Mouse (Mus musculus): ENCODE measurements around the gene Ankrd7. TPM values are rescaled to one million over a fixed set of nuclear protein-coding genes. Genes with fewer than 3 reads are reported as not detected.

Ankrd7 gene
- polyA plus RNA-seq, 1 experiment from 2014 or later = not detected

DNA sequence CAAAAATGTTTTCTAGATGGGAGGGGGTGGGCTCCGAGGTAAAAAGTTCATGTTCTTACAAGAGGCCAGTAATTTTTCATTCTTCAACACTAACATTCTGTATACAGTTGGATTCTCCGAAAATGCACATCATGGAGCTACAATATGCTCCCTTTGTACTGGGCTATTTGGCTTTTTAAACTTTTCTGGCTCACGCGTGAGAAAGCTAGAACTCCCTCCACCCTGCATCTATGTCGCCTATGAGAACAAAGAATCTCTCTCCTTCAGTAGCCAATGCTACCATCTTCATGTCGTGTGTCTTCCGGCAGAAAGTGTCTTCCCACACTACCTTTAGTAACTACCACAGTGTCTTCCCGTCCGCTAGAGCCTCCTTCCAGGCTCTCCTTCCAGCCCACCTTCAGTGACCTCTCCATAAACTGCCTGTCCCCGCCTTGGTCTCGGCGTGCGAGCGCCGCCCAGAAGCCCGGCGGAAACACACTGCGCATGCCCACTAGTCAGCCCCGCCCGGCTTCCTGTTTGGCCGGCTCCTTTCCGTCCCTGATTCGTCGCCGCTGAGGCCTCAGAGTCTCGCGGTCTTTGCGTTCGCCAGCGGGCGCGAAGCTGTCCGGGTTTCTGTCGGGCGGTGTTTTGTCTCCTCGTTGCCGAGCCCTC lies 17.9 kb upstream of the Ankrd7 start, which contains the start of gene Lsm8:
Lsm8 (plus strand) TSS at position 529 of the 651 bp plus-strand sequence.
- no peak for TF ChIP-seq CTCF (IDR thresholded peaks at IDR 0.05; ENCODE audit: low read depth)
- H3K9me3 ChIP-seq (replicated peaks; ENCODE audit: low read length) = no peaks in the 10 kb centered on the region
- 0 out of 2 replicates have a peak, but pooled peaks cover 3% of the 10 kb centered on the region for H3K4me1 ChIP-seq (replicated peaks; ENCODE audit: insufficient read depth, low read length)

DNA sequence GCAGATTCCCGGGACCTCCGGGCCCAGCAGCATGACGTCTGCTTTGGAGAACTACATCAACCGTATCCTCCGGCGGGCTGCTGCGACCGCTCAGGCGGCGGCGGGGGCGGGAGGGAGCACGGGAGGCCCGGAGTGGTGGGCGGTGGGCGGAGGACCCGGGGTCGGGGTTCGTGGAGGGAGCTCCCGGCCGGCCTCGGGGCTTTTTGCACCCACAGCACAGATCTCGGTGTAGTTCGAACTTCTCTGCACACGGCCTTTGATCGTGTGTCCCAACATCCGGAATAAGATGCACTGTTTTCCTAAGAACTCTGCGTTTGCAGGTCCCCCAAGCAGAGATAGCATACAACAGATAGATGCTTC lies 17.4 kb upstream of the Ankrd7 start:
- no peak for ATAC-seq (replicated peaks; ENCODE audit: low FRiP score, low read depth)
- H3K36me3 ChIP-seq (ENCODE audit: insufficient read depth, low read length) = peaks cover 3% of the 10 kb centered on the region; the same call in 1 of the 2 replicates
- peak overlapping the region; percentile 78 for H3K4me3 ChIP-seq (replicated peaks; ENCODE audit: low read depth, low read length)
- H3K4me1 ChIP-seq (replicated peaks; ENCODE audit: insufficient read depth, low read length) = 0 out of 2 replicates have a peak, but pooled peaks cover 3% of the 10 kb centered on the region
- no peak for TF ChIP-seq CTCF (IDR thresholded peaks at IDR 0.05; ENCODE audit: low read depth)
- DNase-seq (ENCODE audit: low spot score) = no peak
- H3K9me3 ChIP-seq (replicated peaks; ENCODE audit: low read length) = no peaks in the 10 kb centered on the region
- peak overlapping the region; percentile 93 for H3K27ac ChIP-seq
- no peaks in the 10 kb centered on the region for H3K27me3 ChIP-seq (ENCODE audit: insufficient read depth, low read length)
- under 1% methylated on average over 28 of the region's 28 CpGs for WGBS
- H3K4me2 ChIP-seq (ENCODE audit: low read length) = peak overlapping the region; percentile 66
- peak overlapping the region; percentile 94 for H3K9ac ChIP-seq (ENCODE audit: low read depth, low read length)

More for the DNA sequence above, 17.9 kb upstream of the Ankrd7 start, which contains the start of gene Lsm8:
- DNase-seq (ENCODE audit: low spot score) (peak; percentile 99), ATAC-seq (replicated peaks; ENCODE audit: low FRiP score, low read depth) (peak; percentile 100)
- peak within 1 kb of the TSS; percentile 78 for H3K4me3 ChIP-seq (replicated peaks; ENCODE audit: low read depth, low read length)
- peak within 1 kb of the TSS; percentile 66 for H3K4me2 ChIP-seq (ENCODE audit: low read length)
- H3K27ac ChIP-seq = peak within 1 kb of the TSS; percentile 93
- WGBS = 1% methylated on average over 37 of the region's 37 CpGs
- H3K27me3 ChIP-seq (ENCODE audit: insufficient read depth, low read length) = no peaks in the 10 kb centered on the region
- peak within 1 kb of the TSS; percentile 94 for H3K9ac ChIP-seq (ENCODE audit: low read depth, low read length)
- H3K36me3 ChIP-seq (ENCODE audit: insufficient read depth, low read length) = no peaks in the 10 kb centered on the region

DNA sequence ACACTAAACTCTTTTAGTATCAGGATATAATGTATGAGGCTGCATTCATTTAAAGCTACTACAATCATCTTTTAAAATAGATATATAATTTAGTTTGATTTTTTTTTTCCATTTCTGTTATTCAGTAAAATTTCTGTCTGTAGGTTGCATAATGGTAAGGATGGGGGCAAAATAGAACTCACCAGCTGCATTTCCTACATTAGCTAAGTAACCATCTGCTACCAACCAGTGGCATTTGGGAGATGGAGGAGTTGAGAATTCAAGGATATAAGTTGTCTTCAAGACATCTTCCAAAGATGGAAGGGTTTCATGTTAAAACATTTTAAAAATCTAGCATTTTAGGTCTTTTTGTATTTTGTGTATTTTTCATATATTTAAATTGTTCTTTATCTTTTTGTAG lies 10.8 kb upstream of the Ankrd7 start:
- Histone ChIP-seq H3K4me3 (replicated peaks; ENCODE audit: low read depth, low read length) (no peak overlapping the region), H3K9ac (ENCODE audit: low read depth, low read length) (no peak overlapping the region), H3K4me1 (replicated peaks; ENCODE audit: insufficient read depth, low read length) (no peaks in the 10 kb centered on the region), H3K4me2 (ENCODE audit: low read length) (no peak overlapping the region), H3K27ac (no peak overlapping the region), H3K27me3 (ENCODE audit: insufficient read depth, low read length) (no peaks in the 10 kb centered on the region), H3K9me3 (replicated peaks; ENCODE audit: low read length) (no peaks in the 10 kb centered on the region), H3K36me3 (ENCODE audit: insufficient read depth, low read length) (peaks cover 14% of the 10 kb centered on the region)
- no peak for ATAC-seq (replicated peaks; ENCODE audit: low FRiP score, low read depth)
- DNase-seq (ENCODE audit: low spot score) = no peak
- no peak for TF ChIP-seq CTCF (IDR thresholded peaks at IDR 0.05; ENCODE audit: low read depth)

DNA sequence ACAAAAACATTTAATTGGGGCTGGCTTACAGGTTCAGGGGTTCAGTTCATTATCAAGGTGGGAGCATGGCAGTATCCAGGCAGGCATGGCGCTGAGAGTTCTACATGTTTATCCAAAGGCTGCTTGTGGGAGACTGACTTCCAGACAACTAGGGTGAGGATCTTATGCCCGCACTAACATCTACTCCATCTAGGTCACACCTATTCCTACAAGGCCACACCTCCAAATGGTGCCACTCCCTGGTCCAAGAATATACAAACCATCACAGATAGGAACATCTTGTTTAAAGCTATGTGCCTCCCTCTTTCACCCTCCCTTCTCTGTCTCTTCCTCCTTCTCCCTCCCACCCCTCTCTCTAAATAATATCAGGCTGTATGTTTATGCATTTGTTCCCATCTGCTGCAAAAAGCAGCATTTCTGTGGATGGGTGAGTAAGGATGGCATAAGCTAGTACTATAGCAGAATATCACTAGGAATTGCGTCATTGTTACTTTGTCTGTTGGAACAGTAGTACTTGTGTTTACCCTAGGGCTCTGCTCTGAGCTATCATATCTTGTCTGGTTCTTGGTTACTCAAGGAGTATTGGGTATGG lies 9.5 kb upstream of the Ankrd7 start:
- no peak for TF ChIP-seq CTCF (IDR thresholded peaks at IDR 0.05; ENCODE audit: low read depth)
- ATAC-seq (replicated peaks; ENCODE audit: low FRiP score, low read depth) = no peak
- H3K9me3 ChIP-seq (replicated peaks; ENCODE audit: low read length) = no peaks in the 10 kb centered on the region
- WGBS = 98% methylated on average over 3 of the region's 3 CpGs
- no peaks in the 10 kb centered on the region for H3K4me1 ChIP-seq (replicated peaks; ENCODE audit: insufficient read depth, low read length)
- H3K27ac ChIP-seq = no peak overlapping the region
- no peak for DNase-seq (ENCODE audit: low spot score)
- H3K27me3 ChIP-seq (ENCODE audit: insufficient read depth, low read length) = no peaks in the 10 kb centered on the region
- H3K9ac ChIP-seq (ENCODE audit: low read depth, low read length) = no peak overlapping the region
- H3K4me2 ChIP-seq (ENCODE audit: low read length) = no peak overlapping the region
- H3K36me3 ChIP-seq (ENCODE audit: insufficient read depth, low read length) = peaks cover 14% of the 10 kb centered on the region
- no peak overlapping the region for H3K4me3 ChIP-seq (replicated peaks; ENCODE audit: low read depth, low read length)

DNA sequence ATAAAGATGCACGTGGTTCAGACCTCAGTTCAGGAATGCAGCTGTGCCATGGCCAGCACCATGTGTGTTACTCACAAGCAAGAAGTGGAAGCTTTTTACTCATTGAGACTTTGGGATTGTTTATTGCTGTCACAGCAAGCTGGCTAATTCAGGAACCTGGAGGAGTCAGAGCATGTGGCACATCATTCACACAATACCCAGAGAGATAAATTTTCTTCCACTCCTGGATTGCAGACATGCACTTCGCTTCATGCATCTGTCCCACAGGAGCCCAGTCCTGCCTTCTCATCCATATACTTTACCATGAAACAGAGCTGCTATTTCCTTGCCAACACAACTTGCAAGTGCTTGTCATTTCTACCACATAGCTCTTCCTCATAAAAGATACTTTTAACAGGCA lies 22.9 kb downstream of the Ankrd7 start:
- no peaks in the 10 kb centered on the region for H3K36me3 ChIP-seq (ENCODE audit: insufficient read depth, low read length)
- ATAC-seq (replicated peaks; ENCODE audit: low FRiP score, low read depth) = no peak
- H3K4me2 ChIP-seq (ENCODE audit: low read length) = no peak overlapping the region
- no peak for DNase-seq (ENCODE audit: low spot score)
- H3K9ac ChIP-seq (ENCODE audit: low read depth, low read length) = no peak overlapping the region
- H3K9me3 ChIP-seq (replicated peaks; ENCODE audit: low read length) = no peaks in the 10 kb centered on the region
- no peak for TF ChIP-seq CTCF (IDR thresholded peaks at IDR 0.05; ENCODE audit: low read depth)
- H3K4me3 ChIP-seq (replicated peaks; ENCODE audit: low read depth, low read length) = no peak overlapping the region
- no peak overlapping the region for H3K27ac ChIP-seq
- H3K27me3 ChIP-seq (ENCODE audit: insufficient read depth, low read length) = no peaks in the 10 kb centered on the region
- WGBS = 40% methylated on average over 2 of the region's 2 CpGs
- no peaks in the 10 kb centered on the region for H3K4me1 ChIP-seq (replicated peaks; ENCODE audit: insufficient read depth, low read length)

DNA sequence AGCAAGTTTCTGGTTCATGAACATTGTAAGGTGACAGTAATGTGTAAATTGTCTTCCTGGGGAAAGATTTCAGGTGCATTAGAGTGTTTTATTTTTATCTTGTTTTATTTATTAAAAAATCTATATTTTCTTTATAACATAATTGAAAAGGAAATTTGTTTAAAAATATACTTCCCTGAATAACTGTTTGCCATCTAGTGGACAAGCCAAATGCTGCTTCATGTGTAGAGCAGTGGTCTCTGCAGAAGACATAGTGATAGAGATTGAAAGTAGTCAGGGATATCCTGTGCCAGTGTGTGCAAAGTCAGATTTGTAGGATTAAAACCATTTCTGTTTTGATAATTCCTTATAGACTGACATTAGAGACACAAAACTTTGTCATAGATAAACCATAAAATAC lies 28.0 kb downstream of the Ankrd7 start:
- H3K4me3 ChIP-seq (replicated peaks; ENCODE audit: low read depth, low read length) = no peak overlapping the region
- DNase-seq (ENCODE audit: low spot score) (no peak), ATAC-seq (replicated peaks; ENCODE audit: low FRiP score, low read depth) (no peak)
- peak; percentile 17; the same call in 1 of the 2 replicates for TF ChIP-seq CTCF (IDR thresholded peaks at IDR 0.05; ENCODE audit: low read depth)
- H3K9me3 ChIP-seq (replicated peaks; ENCODE audit: low read length) = no peaks in the 10 kb centered on the region
- no peak overlapping the region for H3K27ac ChIP-seq
- no peaks in the 10 kb centered on the region for H3K27me3 ChIP-seq (ENCODE audit: insufficient read depth, low read length)
- no peaks in the 10 kb centered on the region for H3K36me3 ChIP-seq (ENCODE audit: insufficient read depth, low read length)
- H3K4me2 ChIP-seq (ENCODE audit: low read length) = no peak overlapping the region
- no peaks in the 10 kb centered on the region for H3K4me1 ChIP-seq (replicated peaks; ENCODE audit: insufficient read depth, low read length)
- no peak overlapping the region for H3K9ac ChIP-seq (ENCODE audit: low read depth, low read length)

Measured in kidney, postnatal 0 days (tissue).